Mouse (Mus musculus): ENCODE measurements around the gene Lhx6. TPM values are rescaled to one million over a fixed set of nuclear protein-coding genes. Genes with fewer than 3 reads are reported as not detected.

The Lhx6 gene
- total and polyA plus RNA-seq, 3 experiments = 0.11 to 0.42 (median 0.31) TPM

DNA sequence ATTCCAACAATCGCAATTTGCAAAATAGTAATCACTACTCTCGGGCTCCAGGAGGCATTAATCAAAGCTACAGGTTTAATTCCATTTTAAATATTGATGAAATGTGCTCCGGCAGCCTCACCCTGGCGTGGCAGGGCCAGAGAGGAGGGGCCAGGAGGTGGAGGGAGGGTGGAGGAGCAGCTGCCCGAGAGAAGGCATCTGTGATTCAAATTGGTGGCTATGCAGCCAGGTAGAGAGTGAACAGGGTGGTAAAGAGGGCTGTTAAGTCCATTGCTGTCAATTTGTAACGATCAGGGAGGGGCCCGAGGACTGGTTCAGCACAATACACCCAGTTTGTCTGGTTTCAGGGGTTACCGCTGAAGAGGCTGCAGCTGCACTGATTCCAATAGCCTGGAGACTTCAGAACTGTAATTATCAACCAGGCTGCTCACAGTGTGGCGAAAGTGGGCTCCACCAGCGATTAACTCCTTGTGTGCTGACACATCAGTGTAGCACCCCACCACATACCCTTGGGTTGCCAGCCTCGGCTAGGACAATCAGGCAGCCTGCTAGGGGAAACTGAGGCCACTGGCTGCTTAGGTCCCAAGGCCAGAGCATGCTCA, 27.9 kb downstream of the Lhx6 start:
- in situ Hi-C loops (cut with MboI; ENCODE audit: low pct_ligation_motif_present, low pct_unique_long_range_greater_than_20kb, low sequenced_read_pairs) (no loop called here), dilution Hi-C loops (cut with MboI; ENCODE audit: extremely low pct_ligation_motif_present, extremely low pct_unique_long_range_greater_than_20kb, low sequenced_read_pairs) (no loop called here)
- Histone ChIP-seq H3K27ac (ENCODE audit: insufficient read depth, low read depth) (no peak overlapping the region), H3K9me3 (replicated peaks; ENCODE audit: low read length) (no peaks in the 10 kb centered on the region), H3K27me3 (replicated peaks) (peaks cover 32% of the 10 kb centered on the region), H3K36me3 (replicated peaks in 1 of 2; ENCODE audit: control insufficient read depth in 1 of 2, insufficient read depth in 1 of 2, low read length in 1 of 2) (no peaks in the 10 kb centered on the region), H3K4me3 (replicated peaks in 1 of 3; ENCODE audit: low read depth in 2 of 3, low read length in 2 of 3, poor library complexity in 1 of 3) (no peak overlapping the region), H3K9ac (ENCODE audit: insufficient read depth, low read depth) (no peak overlapping the region), H3K79me2 (replicated peaks; ENCODE audit: control insufficient read depth, extremely low read depth, insufficient read depth, poor library complexity, severe bottlenecking) (no peaks in the 10 kb centered on the region), H3K4me1 (ENCODE audit: control insufficient read depth in 1 of 2, insufficient read depth in 2 of 2) (no peaks in the 10 kb centered on the region; a peak in 1 of 4 replicates), H3K4me2 (ENCODE audit: insufficient read depth, low read depth, poor library complexity, severe bottlenecking) (no peak overlapping the region)
- no peak for DNase-seq (ENCODE audit: extremely low read depth)
- TF ChIP-seq CHD2 (IDR thresholded peaks at IDR 0.05; ENCODE audit: low read length) (no peak), RAD21 (IDR thresholded peaks at IDR 0.05; ENCODE audit: low read depth, low read length) (no peak), PAX5 (IDR thresholded peaks at IDR 0.05; ENCODE audit: low read length) (no peak), TBP (conservative IDR thresholded peaks at IDR 0.05; ENCODE audit: low read depth, low read length) (no peak), HCFC1 (IDR thresholded peaks at IDR 0.05; ENCODE audit: low read depth, low read length) (no peak), IRF4 (IDR thresholded peaks at IDR 0.05; ENCODE audit: low read depth, low read length) (no peak), ZC3H11A (IDR thresholded peaks at IDR 0.05; ENCODE audit: low read depth, low read length) (no peak), ZNF384 (IDR thresholded peaks at IDR 0.05; ENCODE audit: low read depth, low read length) (no peak), E2F4 (IDR thresholded peaks at IDR 0.05; ENCODE audit: insufficient replicate concordance, low read depth, low read length) (no peak)

DNA sequence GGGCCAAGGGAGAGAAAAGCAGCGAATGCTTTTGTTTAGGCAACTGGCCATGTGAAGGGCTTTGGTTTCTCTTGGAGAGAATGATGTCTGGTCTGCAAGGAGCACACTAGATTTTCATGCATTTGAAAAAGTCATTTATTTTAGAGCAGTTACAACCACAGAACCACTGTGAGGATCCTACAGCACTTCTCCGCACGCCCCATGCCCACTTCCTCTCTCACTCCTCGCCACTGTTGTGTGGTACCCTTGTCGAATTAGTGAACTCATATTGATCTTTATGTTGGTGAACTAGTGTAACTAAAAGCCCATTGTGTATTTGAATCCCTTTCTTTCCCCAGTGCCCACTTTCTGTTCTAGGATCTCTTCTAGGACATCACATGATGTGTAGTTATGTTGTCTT, 30.0 kb downstream of the Lhx6 start:
- no peaks in the 10 kb centered on the region for H3K36me3 ChIP-seq (replicated peaks in 1 of 2; ENCODE audit: control insufficient read depth in 1 of 2, insufficient read depth in 1 of 2, low read length in 1 of 2)
- in situ Hi-C loops (cut with MboI; ENCODE audit: low pct_ligation_motif_present, low pct_unique_long_range_greater_than_20kb, low sequenced_read_pairs) (no loop called here), dilution Hi-C loops (cut with MboI; ENCODE audit: extremely low pct_ligation_motif_present, extremely low pct_unique_long_range_greater_than_20kb, low sequenced_read_pairs) (no loop called here)
- DNase-seq (ENCODE audit: extremely low read depth) = no peak
- H3K4me1 ChIP-seq (ENCODE audit: control insufficient read depth in 1 of 2, insufficient read depth in 2 of 2) = no peaks in the 10 kb centered on the region; a peak in 1 of 4 replicates
- H3K4me2 ChIP-seq (ENCODE audit: insufficient read depth, low read depth, poor library complexity, severe bottlenecking) = no peak overlapping the region; the same call in 1 of the 2 replicates
- H3K27ac ChIP-seq (ENCODE audit: insufficient read depth, low read depth) = no peak overlapping the region
- H3K79me2 ChIP-seq (replicated peaks; ENCODE audit: control insufficient read depth, extremely low read depth, insufficient read depth, poor library complexity, severe bottlenecking) = no peaks in the 10 kb centered on the region
- H3K9me3 ChIP-seq (replicated peaks; ENCODE audit: low read length) = no peaks in the 10 kb centered on the region
- peaks cover 17% of the 10 kb centered on the region for H3K27me3 ChIP-seq (replicated peaks)
- H3K9ac ChIP-seq (ENCODE audit: insufficient read depth, low read depth) = no peak overlapping the region
- TF ChIP-seq KAT2A (IDR thresholded peaks at IDR 0.05; ENCODE audit: insufficient replicate concordance, low read length) = no peak
- TF ChIP-seq CTCF (conservative IDR thresholded peaks at IDR 0.05 in 1 of 2, IDR thresholded peaks at IDR 0.05 in 1 of 2; ENCODE audit: low read depth in 2 of 2, low read length in 2 of 2) = no peak
- H3K4me3 ChIP-seq (replicated peaks in 1 of 3; ENCODE audit: low read depth in 2 of 3, low read length in 2 of 3, poor library complexity in 1 of 3) = no peak overlapping the region

DNA sequence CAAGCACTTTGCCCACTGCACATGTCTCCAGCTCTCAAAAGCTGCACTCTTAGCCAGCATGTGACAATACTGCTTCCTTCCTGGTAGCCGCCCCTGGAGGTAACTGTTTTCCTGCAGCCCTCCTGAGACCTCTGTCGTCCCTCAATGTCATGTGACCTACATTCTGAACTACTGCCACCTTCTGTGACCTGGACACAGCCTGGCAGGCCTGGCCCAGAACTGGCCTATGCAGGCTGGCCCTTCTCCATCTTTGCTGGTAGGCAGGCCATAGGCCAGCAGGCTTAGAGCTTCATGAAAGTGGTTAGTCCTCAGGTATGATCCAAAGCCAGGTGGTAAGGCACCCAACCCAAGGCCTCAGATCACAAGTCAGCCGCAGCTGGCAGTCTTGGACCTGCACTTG, 31.4 kb downstream of the Lhx6 start:
- dilution Hi-C loops (cut with MboI; ENCODE audit: extremely low pct_ligation_motif_present, extremely low pct_unique_long_range_greater_than_20kb, low sequenced_read_pairs) = no loop called here

More for the DNA sequence above, 31.4 kb downstream of the Lhx6 start:
- H3K27ac ChIP-seq (ENCODE audit: insufficient read depth, low read depth) = no peak overlapping the region
- TF ChIP-seq HCFC1 (IDR thresholded peaks at IDR 0.05; ENCODE audit: low read depth, low read length) = no peak
- no peak for TF ChIP-seq SMC3 (IDR thresholded peaks at IDR 0.05; ENCODE audit: low read depth, low read length)
- no peak for TF ChIP-seq E2F4 (IDR thresholded peaks at IDR 0.05; ENCODE audit: insufficient replicate concordance, low read depth, low read length)
- no peak for TF ChIP-seq NELFE (IDR thresholded peaks at IDR 0.05; ENCODE audit: low read depth, low read length)
- H3K9me3 ChIP-seq (replicated peaks; ENCODE audit: low read length) = no peaks in the 10 kb centered on the region
- H3K79me2 ChIP-seq (replicated peaks; ENCODE audit: control insufficient read depth, extremely low read depth, insufficient read depth, poor library complexity, severe bottlenecking) = no peaks in the 10 kb centered on the region
- no peak for DNase-seq (ENCODE audit: extremely low read depth)
- H3K4me1 ChIP-seq (ENCODE audit: control insufficient read depth in 1 of 2, insufficient read depth in 2 of 2) = no peaks in the 10 kb centered on the region; a peak in 1 of 4 replicates
- H3K9ac ChIP-seq (ENCODE audit: insufficient read depth, low read depth) = no peak overlapping the region
- H3K27me3 ChIP-seq (replicated peaks) = peaks cover 11% of the 10 kb centered on the region
- H3K36me3 ChIP-seq (replicated peaks in 1 of 2; ENCODE audit: control insufficient read depth in 1 of 2, insufficient read depth in 1 of 2, low read length in 1 of 2) = no peaks in the 10 kb centered on the region
- in situ Hi-C loops (cut with MboI; ENCODE audit: low pct_ligation_motif_present, low pct_unique_long_range_greater_than_20kb, low sequenced_read_pairs) = no loop called here
- no peak overlapping the region for H3K4me2 ChIP-seq (ENCODE audit: insufficient read depth, low read depth, poor library complexity, severe bottlenecking)
- H3K4me3 ChIP-seq (replicated peaks in 1 of 3; ENCODE audit: low read depth in 2 of 3, low read length in 2 of 3, poor library complexity in 1 of 3) = no peak overlapping the region

Data from CH12.LX (cell line).